Mouse (Mus musculus) liver, embryonic 14.5 days (tissue): ENCODE data around the gene 4921504E06Rik.

ENCODE experiments used
- CTCF ChIP-seq: IDR thresholded peaks from 2 replicates; pipeline ENCODE4 v1.5.1; 2016; ENCODE audit warnings: antibody characterized with exemption, low read depth, control low read depth
- EP300 ChIP-seq: IDR thresholded peaks from 2 replicates; pipeline ENCODE4 v1.6.1; 2016; ENCODE audit warnings: antibody characterized with exemption, low read depth

- no peak for TF ChIP-seq EP300
- TF ChIP-seq CTCF, result no peak
Observed at GRCm38 (mm10) chr2:19562114-19562829, 8.6 kb upstream of the 4921504E06Rik start.
